Mouse (Mus musculus): Measurements from ENCODE around the gene Gm4871.

The Gm4871 gene

DNA sequence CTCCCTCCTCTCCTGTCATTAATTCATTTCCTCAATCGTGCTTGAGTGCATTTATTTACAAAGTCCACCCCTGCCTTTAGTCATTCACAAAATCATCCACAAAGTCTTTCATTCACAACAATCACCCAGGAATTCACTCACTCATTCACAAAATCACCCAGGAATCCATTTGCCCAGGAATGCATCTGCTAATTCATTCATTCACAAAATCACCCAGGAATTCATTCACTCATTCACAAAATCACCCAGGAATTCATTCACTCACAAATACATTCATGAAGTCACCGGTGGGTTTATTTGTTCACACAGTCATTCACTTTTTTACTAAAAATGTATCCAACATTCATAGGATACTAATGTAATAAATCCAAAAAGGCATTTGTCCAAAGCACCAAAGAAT, 42.5 kb downstream of the Gm4871 start:
- peak; percentile 7 for DNase-seq

- no peak for DNase-seq
Observed at GRCm38 (mm10) chr5:144989061-144989405, 43.5 kb downstream of the Gm4871 start.

DNA sequence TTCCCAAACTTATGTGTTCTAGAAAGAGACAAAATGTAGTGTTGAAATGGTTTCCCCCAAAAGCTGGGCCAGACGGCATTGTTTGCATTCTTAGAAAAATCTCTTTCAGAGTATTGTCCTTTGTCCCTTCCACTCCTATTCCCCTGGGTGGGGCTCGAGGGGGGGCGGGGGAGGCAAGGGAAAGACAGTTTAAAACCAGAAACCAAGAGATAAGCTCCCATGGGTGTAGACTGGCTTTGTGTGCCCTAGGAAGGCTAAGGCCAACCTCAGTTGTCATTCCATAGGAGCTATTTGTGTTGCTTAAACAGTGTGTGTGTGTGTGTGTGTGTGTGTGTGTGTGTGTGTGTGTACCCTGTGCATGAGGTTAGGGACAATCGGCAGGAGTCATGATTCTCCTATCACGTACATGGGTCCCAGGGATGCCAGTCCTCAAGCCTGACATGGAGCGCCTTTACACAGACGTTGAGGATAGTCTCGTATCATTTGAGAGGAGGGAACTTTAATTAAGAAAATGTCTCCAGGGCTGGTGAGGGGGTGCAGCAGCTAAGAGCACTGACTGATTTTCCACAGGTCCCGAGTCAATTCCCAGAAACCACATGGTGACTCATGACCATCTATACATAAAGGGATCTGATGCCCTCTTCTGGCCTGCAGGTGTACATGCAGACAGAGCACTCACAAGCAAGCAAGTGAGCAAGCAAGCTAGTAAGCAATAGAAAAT, 44.1 kb downstream of the Gm4871 start:
- peak; percentile 77 for DNase-seq

DNA sequence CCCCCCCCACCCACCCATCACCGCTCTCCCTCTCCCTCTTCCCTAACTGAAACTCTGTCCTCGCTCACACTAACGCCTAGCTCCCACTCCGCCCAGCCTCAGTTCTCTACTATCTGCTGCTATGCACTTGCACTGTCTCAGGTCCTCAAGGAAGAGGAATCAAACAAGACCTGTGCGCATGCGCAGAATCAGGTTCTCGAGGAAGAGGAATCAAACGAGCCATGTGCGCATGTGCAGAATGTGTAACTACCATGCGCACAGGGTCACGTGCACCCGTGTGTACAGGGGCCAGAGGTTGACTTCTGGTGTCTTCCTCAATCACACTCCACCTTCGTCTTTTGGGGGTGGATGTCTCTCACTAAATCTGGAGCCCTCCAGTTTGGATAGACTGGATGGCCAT, 45.0 kb downstream of the Gm4871 start:
- DNase-seq = no peak

DNA sequence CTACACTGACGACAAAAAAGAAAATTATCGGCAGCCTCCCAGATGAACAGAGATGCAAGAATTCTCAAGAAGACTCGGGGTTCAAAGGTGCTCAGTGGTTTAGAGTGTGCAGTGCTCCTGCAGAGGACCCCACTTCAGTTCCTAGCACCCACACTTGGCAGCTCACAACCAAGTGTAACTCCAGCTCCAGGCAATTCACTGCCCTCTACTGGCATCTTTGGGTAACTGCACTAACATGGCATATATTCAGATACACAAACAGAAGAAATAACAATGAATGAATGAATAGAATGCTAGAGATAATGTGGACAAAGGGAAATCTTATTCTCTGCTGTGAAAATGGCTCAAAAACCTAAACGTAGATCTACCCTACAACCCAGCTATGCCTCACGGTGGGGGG, 47.7 kb downstream of the Gm4871 start:
- DNase-seq = no peak

- no peak for DNase-seq
Observed at GRCm38 (mm10) chr5:144983227-144983626, 49.3 kb downstream of the Gm4871 start.

All from retina, postnatal 1 day (tissue).